Mouse (Mus musculus): ENCODE results near the gene Naip5. TPM values are rescaled to one million over a fixed set of nuclear protein-coding genes. Genes with fewer than 3 reads are reported as not detected.
"Not testable (repeated sequence)": the region's sequence is repeated elsewhere in the genome, so short reads cannot be mapped to it uniquely, and the experiment has no call there.

Naip5 gene
- polyA plus RNA-seq, 1 experiment = not detected

- no peak overlapping the region for H3K27ac ChIP-seq (ENCODE audit: insufficient read depth, low read length)
- H3K4me1 ChIP-seq (ENCODE audit: control insufficient read depth, insufficient read depth, low read length) = no peaks in the 10 kb centered on the region
- TF ChIP-seq POLR2A (IDR thresholded peaks at IDR 0.05; ENCODE audit: low read depth, low read length) = no peak
- no peak for TF ChIP-seq CTCF (IDR thresholded peaks at IDR 0.05; ENCODE audit: borderline replicate concordance, insufficient read depth, low read length)
- no peak overlapping the region for H3K4me3 ChIP-seq (ENCODE audit: insufficient read depth, low read length)
Measured at GRCm38 (mm10) chr13:100200778-100201177, 45.3 kb downstream of the Naip5 start.

GRCm38 (mm10) chr13:100195421-100195820, 50.7 kb downstream of the Naip5 start:
- Histone ChIP-seq H3K4me3 (ENCODE audit: insufficient read depth, low read length) (no peak overlapping the region), H3K27ac (ENCODE audit: insufficient read depth, low read length) (no peak overlapping the region), H3K4me1 (ENCODE audit: control insufficient read depth, insufficient read depth, low read length) (no peaks in the 10 kb centered on the region)
- TF ChIP-seq POLR2A (IDR thresholded peaks at IDR 0.05; ENCODE audit: low read depth, low read length) (no peak), CTCF (IDR thresholded peaks at IDR 0.05; ENCODE audit: borderline replicate concordance, insufficient read depth, low read length) (no peak)

DNA sequence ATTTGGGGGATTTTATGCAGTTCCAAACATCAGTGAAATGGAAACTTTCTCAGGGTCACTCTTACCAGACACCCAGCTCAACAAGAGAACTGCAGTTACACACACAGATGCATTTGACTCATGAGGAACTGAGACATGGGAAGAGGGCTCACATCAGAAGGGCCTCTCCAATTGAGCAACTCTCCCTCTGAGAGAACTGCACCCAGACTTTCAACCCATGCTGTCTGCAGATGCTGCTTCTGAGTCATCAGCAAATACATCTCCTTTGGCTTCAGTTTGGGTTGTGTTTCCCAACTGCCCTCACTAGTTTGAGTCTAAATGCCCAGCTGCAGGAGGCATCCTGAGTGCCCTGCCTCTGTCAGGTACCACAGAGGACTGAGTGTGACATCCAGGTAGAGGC, 63.0 kb downstream of the Naip5 start:
- H3K4me1 ChIP-seq (ENCODE audit: control insufficient read depth, insufficient read depth, low read length); H3K4me3 ChIP-seq (ENCODE audit: insufficient read depth, low read length); H3K27ac ChIP-seq (ENCODE audit: insufficient read depth, low read length): not testable (repeated sequence)

GRCm38 (mm10) chr13:100174360-100174759, 71.8 kb downstream of the Naip5 start:
- not testable (repeated sequence) for H3K27ac ChIP-seq (ENCODE audit: insufficient read depth, low read length); H3K4me3 ChIP-seq (ENCODE audit: insufficient read depth, low read length); H3K4me1 ChIP-seq (ENCODE audit: control insufficient read depth, insufficient read depth, low read length)

GRCm38 (mm10) chr13:100166378-100166777, 79.7 kb downstream of the Naip5 start:
- not testable (repeated sequence) for H3K4me3 ChIP-seq (ENCODE audit: insufficient read depth, low read length); H3K4me1 ChIP-seq (ENCODE audit: control insufficient read depth, insufficient read depth, low read length); H3K27ac ChIP-seq (ENCODE audit: insufficient read depth, low read length)

DNA sequence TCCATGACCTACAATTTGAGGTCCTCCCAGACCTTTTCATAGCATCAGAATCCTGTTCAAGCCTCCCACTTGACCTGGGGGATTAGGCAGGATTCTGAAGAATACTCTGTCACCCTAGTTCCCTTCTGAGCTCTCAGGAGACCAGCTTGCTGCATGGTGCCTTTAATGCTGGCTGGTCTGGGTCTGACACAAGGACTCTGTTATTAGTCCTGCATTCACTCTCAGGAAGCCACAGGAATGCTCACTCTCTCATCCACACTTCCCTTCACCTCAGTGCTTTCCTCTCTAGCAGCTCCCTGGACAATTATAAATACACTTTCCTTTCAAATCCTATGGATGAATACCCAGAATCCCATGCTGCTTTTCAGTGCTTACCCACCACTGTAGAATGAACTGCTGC, 83.7 kb downstream of the Naip5 start:
- not testable (repeated sequence) for H3K4me3 ChIP-seq (ENCODE audit: insufficient read depth, low read length); H3K4me1 ChIP-seq (ENCODE audit: control insufficient read depth, insufficient read depth, low read length); H3K27ac ChIP-seq (ENCODE audit: insufficient read depth, low read length)

Other genes starting within 250 kb of the Naip5 start
- 13.4 and 15.8 TPM in 2 replicates for gene Mccc2, start 230.7 kb downstream of the Naip5 start, polyA plus RNA-seq (2011; ENCODE audit: insufficient read length, low read depth, missing spikeins)
- gene Bdp1, start 142.3 kb downstream of the Naip5 start, polyA plus RNA-seq (2011; ENCODE audit: insufficient read length, low read depth, missing spikeins) = 27.0 and 27.2 TPM in 2 replicates
- gene Serf1, start 138.3 kb downstream of the Naip5 start, polyA plus RNA-seq (2011; ENCODE audit: insufficient read length, low read depth, missing spikeins) = 69.0 and 76.3 TPM in 2 replicates
- gene Smn1, start 121.5 kb downstream of the Naip5 start, polyA plus RNA-seq (2011; ENCODE audit: insufficient read length, low read depth, missing spikeins) = 50.1 and 79.5 TPM in 2 replicates
- gene Naip2, start 44.2 kb downstream of the Naip5 start, polyA plus RNA-seq (2011; ENCODE audit: insufficient read length, low read depth, missing spikeins) = 0.28 TPM in 1 of 2 replicates, not detected in the other
- gene Naip6, start 71.4 kb upstream of the Naip5 start, polyA plus RNA-seq (2011; ENCODE audit: insufficient read length, low read depth, missing spikeins) = 0.11 TPM in 1 of 2 replicates, not detected in the other
- not detected in 2 replicates for gene Naip1, start 206.5 kb upstream of the Naip5 start, polyA plus RNA-seq (2011; ENCODE audit: insufficient read length, low read depth, missing spikeins)
- gene Gtf2h2, start 246.3 kb upstream of the Naip5 start, polyA plus RNA-seq (2011; ENCODE audit: insufficient read length, low read depth, missing spikeins) = 30.8 and 42.1 TPM in 2 replicates

Measured in embryonic fibroblast, embryonic 13.5 days (primary cell).